Mouse (Mus musculus): ENCODE results near the gene Gm11236. TPM values are rescaled to one million over a fixed set of nuclear protein-coding genes. Genes with fewer than 3 reads are reported as not detected.
"Not testable (repeated sequence)": the region's sequence is repeated elsewhere in the genome, so short reads cannot be mapped to it uniquely, and the experiment has no call there.

Gene Gm11236
- not detected in 2 replicates for polyA plus RNA-seq (2015; fragmentation: Nextera tagmentation; extraction: Ambion mirVana)

DNA sequence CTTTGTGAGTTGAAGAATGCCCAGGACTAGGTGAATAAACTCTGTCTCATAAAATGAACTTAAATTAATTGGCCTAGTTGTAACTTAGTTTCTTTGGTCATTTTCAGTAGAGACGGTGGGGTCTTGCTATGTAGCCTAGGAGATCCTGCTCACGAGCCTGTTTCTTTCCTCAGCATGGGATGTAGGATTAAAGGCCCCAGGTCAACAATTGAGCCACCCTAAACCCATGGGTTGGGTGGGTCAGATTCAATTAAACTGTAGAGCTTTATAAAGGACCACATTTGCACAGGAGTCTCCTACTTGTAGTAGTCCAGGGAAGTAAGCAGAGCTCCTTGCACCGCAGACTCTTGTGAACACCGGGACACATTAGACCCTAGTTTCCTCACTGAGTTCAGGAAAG, at the start of gene Gm11236:
TSS of gene Gm11236 (plus strand) at position 301 of the 400 bp plus-strand sequence.
- not testable (repeated sequence) for H3K9ac ChIP-seq; H3K27me3 ChIP-seq (replicated peaks); H3K36me3 ChIP-seq; ATAC-seq (ENCODE audit: insufficient read depth, low FRiP score, low read depth); H3K9me3 ChIP-seq; H3K4me1 ChIP-seq; H3K4me2 ChIP-seq; H3K27ac ChIP-seq; H3K4me3 ChIP-seq (replicated peaks)
- no CpG with 5 or more reads among the region's 4 CpGs for WGBS

DNA sequence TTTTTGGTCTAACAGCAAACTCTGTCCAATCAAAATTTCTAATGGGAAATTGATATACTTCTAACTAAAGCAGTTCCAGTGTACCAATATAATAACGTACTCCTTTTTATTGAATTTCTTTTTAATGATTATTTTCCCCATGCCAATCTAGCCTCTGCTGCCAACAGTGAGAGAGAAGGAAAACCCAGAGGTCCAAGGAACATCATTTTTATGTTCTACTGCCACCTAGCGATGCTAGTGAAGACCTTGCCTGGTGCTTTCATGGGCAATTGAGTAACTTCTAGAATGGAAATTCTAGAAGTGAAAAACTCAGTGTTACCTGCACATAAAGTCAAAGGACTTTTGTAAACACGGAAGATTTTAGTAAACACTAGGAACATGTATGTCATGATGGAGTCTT, 38.7 kb upstream of the Gm11236 start:
- no peaks in the 10 kb centered on the region for H3K4me1 ChIP-seq
- H3K4me2 ChIP-seq: no peak overlapping the region
- H3K4me3 ChIP-seq (replicated peaks): no peak overlapping the region
- no peak for ATAC-seq (ENCODE audit: insufficient read depth, low FRiP score, low read depth)
- H3K27ac ChIP-seq: no peak overlapping the region
- no peaks in the 10 kb centered on the region for H3K9me3 ChIP-seq
- no peaks in the 10 kb centered on the region for H3K36me3 ChIP-seq
- no peaks in the 10 kb centered on the region for H3K27me3 ChIP-seq (replicated peaks)
- WGBS: 9% methylated on average over 3 of the region's 3 CpGs
- H3K9ac ChIP-seq: no peak overlapping the region

DNA sequence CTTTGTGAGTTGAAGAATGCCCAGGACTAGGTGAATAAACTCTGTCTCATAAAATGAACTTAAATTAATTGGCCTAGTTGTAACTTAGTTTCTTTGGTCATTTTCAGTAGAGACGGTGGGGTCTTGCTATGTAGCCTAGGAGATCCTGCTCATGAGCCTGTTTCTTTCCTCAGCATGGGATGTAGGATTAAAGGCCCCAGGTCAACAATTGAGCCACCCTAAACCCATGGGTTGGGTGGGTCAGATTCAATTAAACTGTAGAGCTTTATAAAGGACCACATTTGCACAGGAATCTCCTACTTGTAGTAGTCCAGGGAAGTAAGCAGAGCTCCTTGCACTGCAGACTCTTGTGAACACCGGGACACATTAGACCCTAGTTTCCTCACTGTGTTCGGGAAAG, 30.3 kb upstream of the Gm11236 start, which contains the start of gene Gm11238:
TSS of gene Gm11238 (plus strand) at position 301 of the 400 bp plus-strand sequence.
- not testable (repeated sequence) for H3K36me3 ChIP-seq; H3K27ac ChIP-seq; H3K9me3 ChIP-seq; H3K4me2 ChIP-seq; H3K9ac ChIP-seq; H3K27me3 ChIP-seq (replicated peaks); ATAC-seq (ENCODE audit: insufficient read depth, low FRiP score, low read depth); H3K4me1 ChIP-seq; H3K4me3 ChIP-seq (replicated peaks)
- no CpG with 5 or more reads among the region's 3 CpGs for WGBS

DNA sequence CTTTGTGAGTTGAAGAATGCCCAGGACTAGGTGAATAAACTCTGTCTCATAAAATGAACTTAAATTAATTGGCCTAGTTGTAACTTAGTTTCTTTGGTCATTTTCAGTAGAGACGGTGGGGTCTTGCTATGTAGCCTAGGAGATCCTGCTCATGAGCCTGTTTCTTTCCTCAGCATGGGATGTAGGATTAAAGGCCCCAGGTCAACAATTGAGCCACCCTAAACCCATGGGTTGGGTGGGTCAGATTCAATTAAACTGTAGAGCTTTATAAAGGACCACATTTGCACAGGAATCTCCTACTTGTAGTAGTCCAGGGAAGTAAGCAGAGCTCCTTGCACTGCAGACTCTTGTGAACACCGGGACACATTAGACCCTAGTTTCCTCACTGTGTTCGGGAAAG, 15.2 kb upstream of the Gm11236 start, which contains the start of gene Gm11237:
TSS of gene Gm11237 (plus strand) at position 301 of the 400 bp plus-strand sequence.
- not testable (repeated sequence) for H3K9ac ChIP-seq; H3K4me1 ChIP-seq; H3K4me2 ChIP-seq; H3K27ac ChIP-seq; H3K4me3 ChIP-seq (replicated peaks); ATAC-seq (ENCODE audit: insufficient read depth, low FRiP score, low read depth); H3K36me3 ChIP-seq; H3K9me3 ChIP-seq; H3K27me3 ChIP-seq (replicated peaks)
- no CpG with 5 or more reads among the region's 3 CpGs for WGBS

DNA sequence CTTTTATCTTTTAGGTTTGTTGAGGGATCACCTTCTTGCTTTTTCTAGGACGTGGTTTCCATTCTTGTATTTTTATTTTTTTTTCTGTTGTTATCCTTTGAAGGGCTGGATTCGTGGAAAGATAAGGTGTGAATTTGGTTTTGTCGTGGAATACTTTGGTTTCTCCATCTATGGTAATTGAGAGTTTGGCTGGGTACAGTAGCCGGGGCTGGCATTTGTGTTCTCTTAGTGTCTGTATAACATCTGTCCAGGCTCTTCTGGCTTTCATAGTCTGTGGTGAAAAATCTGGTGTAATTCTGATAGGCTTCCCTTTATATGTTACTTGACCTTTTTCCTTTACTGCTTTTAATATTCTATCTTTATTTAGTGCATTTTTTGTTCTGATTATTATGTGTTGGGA, 23.9 kb downstream of the Gm11236 start:
- H3K27ac ChIP-seq; H3K4me1 ChIP-seq; H3K4me2 ChIP-seq; H3K9me3 ChIP-seq; H3K9ac ChIP-seq; ATAC-seq (ENCODE audit: insufficient read depth, low FRiP score, low read depth); H3K4me3 ChIP-seq (replicated peaks); H3K27me3 ChIP-seq (replicated peaks); H3K36me3 ChIP-seq: not testable (repeated sequence)
- WGBS: 68% methylated on average over 4 of the region's 4 CpGs

DNA sequence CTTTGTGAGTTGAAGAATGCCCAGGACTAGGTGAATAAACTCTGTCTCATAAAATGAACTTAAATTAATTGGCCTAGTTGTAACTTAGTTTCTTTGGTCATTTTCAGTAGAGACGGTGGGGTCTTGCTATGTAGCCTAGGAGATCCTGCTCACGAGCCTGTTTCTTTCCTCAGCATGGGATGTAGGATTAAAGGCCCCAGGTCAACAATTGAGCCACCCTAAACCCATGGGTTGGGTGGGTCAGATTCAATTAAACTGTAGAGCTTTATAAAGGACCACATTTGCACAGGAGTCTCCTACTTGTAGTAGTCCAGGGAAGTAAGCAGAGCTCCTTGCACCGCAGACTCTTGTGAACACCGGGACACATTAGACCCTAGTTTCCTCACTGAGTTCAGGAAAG, 30.1 kb downstream of the Gm11236 start, which contains the start of gene Gm11239:
TSS of gene Gm11239 (plus strand) at position 301 of the 400 bp plus-strand sequence.
- not testable (repeated sequence) for H3K9me3 ChIP-seq; H3K9ac ChIP-seq; ATAC-seq (ENCODE audit: insufficient read depth, low FRiP score, low read depth); H3K36me3 ChIP-seq; H3K27me3 ChIP-seq (replicated peaks); H3K4me2 ChIP-seq; H3K27ac ChIP-seq; H3K4me1 ChIP-seq; H3K4me3 ChIP-seq (replicated peaks)
- WGBS: no CpG with 5 or more reads among the region's 4 CpGs

DNA sequence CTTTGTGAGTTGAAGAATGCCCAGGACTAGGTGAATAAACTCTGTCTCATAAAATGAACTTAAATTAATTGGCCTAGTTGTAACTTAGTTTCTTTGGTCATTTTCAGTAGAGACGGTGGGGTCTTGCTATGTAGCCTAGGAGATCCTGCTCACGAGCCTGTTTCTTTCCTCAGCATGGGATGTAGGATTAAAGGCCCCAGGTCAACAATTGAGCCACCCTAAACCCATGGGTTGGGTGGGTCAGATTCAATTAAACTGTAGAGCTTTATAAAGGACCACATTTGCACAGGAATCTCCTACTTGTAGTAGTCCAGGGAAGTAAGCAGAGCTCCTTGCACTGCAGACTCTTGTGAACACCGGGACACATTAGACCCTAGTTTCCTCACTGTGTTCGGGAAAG, 45.3 kb downstream of the Gm11236 start, which contains the start of gene Gm428:
TSS of gene Gm428 (plus strand) at position 301 of the 400 bp plus-strand sequence.
- WGBS: 96% methylated on average over 2 of the region's 4 CpGs

More for the DNA sequence above, 45.3 kb downstream of the Gm11236 start, which contains the start of gene Gm428:
- not testable (repeated sequence) for H3K4me1 ChIP-seq; ATAC-seq (ENCODE audit: insufficient read depth, low FRiP score, low read depth); H3K4me3 ChIP-seq (replicated peaks); H3K27me3 ChIP-seq (replicated peaks); H3K36me3 ChIP-seq; H3K9ac ChIP-seq; H3K27ac ChIP-seq; H3K4me2 ChIP-seq; H3K9me3 ChIP-seq

Other genes with a start within 250 kb of the Gm11236 start
- not detected in 2 replicates for gene Gm11487, start 233.0 kb upstream of the Gm11236 start, polyA plus RNA-seq (2015; fragmentation: Nextera tagmentation; extraction: Ambion mirVana)
- gene Gm11238, start 30.2 kb upstream of the Gm11236 start, polyA plus RNA-seq (2015; fragmentation: Nextera tagmentation; extraction: Ambion mirVana): not detected in 2 replicates
- not detected in 2 replicates for gene Gm11237, start 15.1 kb upstream of the Gm11236 start, polyA plus RNA-seq (2015; fragmentation: Nextera tagmentation; extraction: Ambion mirVana)
- gene Gm11239, start 30.2 kb downstream of the Gm11236 start, polyA plus RNA-seq (2015; fragmentation: Nextera tagmentation; extraction: Ambion mirVana): not detected in 2 replicates
- not detected in 2 replicates for gene Gm428, start 45.4 kb downstream of the Gm11236 start, polyA plus RNA-seq (2015; fragmentation: Nextera tagmentation; extraction: Ambion mirVana)
- gene Rasef, start 152.9 kb downstream of the Gm11236 start, polyA plus RNA-seq (2015; fragmentation: Nextera tagmentation; extraction: Ambion mirVana): 7.7 and 8.4 TPM in 2 replicates
- gene Gm11758, start 238.1 kb downstream of the Gm11236 start, polyA plus RNA-seq (2015; fragmentation: Nextera tagmentation; extraction: Ambion mirVana): not detected in 2 replicates